Mouse (Mus musculus) left cerebral cortex, adult 2 months (tissue): ENCODE data around the gene Adcyap1r1. TPM values are rescaled to one million over a fixed set of nuclear protein-coding genes. Genes with fewer than 3 reads are reported as not detected.

ENCODE experiments used
- DNase-seq, 2 experiments: peaks; one replicate each; pipeline ENCODE4 v3.0.0; 2021 to 2022; ENCODE audit warnings: low spot score in 2 of 2, mixed read lengths in 1 of 2; ENCODE audit errors: extremely low spot score in 1 of 2
- H3K27ac ChIP-seq: fragments of 200-600 bp; 2 replicates; pipeline ENCODE4 v1.8.1; 2022
- H3K4me3 ChIP-seq: fragments of 200-600 bp; 2 replicates; pipeline ENCODE4 v1.8.1; 2022
- CTCF ChIP-seq: fragments of 200-600 bp; IDR thresholded peaks from 2 replicates; pipeline ENCODE4 v1.8.1; 2022; ENCODE audit warnings: antibody characterized with exemption, mild to moderate bottlenecking, moderate library complexity
- intact Hi-C: fragments of 180-260 bp; cut with DNase I; formaldehyde crosslinking; loops from one replicate; pipeline ENCODE4 v1.15.1; 2025
- microRNA-seq, 2 experiments: library from miRNA; unstranded; fragments of <30 nt; microRNA quantifications; one replicate each; pipeline ENCODE4 v1.2.0; 2021
- total RNA-seq, 2 experiments: library from RNA; stranded (reverse); gene quantifications; 2 replicates each; pipeline ENCODE4 v1.2.3; 2021

Gene Adcyap1r1
- total RNA-seq, 2 experiments from 2014 or later = 118 to 121 TPM

DNA sequence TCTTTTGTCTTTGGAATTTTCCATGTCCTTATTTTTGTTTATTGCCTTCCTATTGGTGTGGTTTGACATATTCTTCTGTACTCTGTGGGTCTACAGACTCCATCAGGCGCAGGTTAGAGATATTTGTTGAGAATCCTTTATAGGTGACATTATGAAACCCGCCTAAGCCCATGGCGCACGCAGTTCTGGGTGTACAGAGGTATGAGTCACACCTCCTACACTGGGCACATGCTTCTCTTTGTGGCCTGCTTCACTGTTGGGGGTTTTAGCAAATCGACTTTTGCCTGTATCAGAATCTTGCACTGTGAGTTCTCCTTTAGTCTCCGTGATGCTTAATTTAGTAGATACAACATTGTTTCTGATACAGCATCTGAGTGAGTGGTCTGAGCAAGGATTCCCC is 97.4 kb downstream of the Adcyap1r1 start:
- intact Hi-C loops = no loop called here
- H3K27ac ChIP-seq = no peak overlapping the region; the same call in 1 of the 2 replicates

DNA sequence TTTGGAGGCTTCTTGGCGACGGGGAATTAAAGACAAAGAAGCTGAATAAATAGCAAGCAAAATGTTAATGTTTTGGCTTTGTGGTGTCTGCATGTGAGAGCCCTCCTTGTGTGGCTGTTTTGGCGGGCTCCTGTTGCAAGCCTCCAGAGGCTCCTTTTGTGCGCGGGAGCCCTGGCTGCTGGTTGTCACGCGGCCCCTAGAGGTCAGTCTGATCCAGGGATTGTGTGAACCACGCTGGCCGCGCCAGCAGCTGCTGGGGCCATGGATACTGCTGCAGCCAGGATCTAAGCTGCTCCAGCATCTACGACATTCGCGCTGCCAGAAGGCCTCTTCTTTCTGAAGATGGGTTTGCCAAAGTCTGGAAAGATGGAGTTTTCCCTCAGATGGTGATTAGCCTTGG is 99.1 kb downstream of the Adcyap1r1 start:
- intact Hi-C loops = no loop called here
- TF ChIP-seq CTCF = peak; percentile 55
- peak; percentile 33 to 48 for DNase-seq
- H3K27ac ChIP-seq = no peak overlapping the region
- H3K4me3 ChIP-seq = no peak overlapping the region

More for the DNA sequence above, 97.4 kb downstream of the Adcyap1r1 start:
- no peak overlapping the region for H3K4me3 ChIP-seq
- no peak for TF ChIP-seq CTCF
- DNase-seq = no peak

Small RNAs within 50 kb of the gene (microRNA-seq; reads per million reads assigned to microRNA genes)
- gene Gm44352 = 0 reads per million in 2 experiments

Other genes starting within 250 kb of the Adcyap1r1 start
- gene Mindy4, start 248.6 kb upstream of the Adcyap1r1 start, total RNA-seq = 10 to 100 TPM; 10.2 to 11.0 TPM
- under 1 TPM; 0.47 to 0.75 TPM for gene Aqp1, start 115.5 kb upstream of the Adcyap1r1 start, total RNA-seq
- not detected for gene Ghrhr, start 75.7 kb upstream of the Adcyap1r1 start, total RNA-seq
- gene Neurod6, start 229.3 kb downstream of the Adcyap1r1 start, total RNA-seq = 10 to 100 TPM; 46.5 to 62.8 TPM